Mouse (Mus musculus) testis, adult 2 months (tissue): Measurements from ENCODE around the gene Hist2h2aa1. TPM values are rescaled to one million over a fixed set of nuclear protein-coding genes. Genes with fewer than 3 reads are reported as not detected.
"Not testable (repeated sequence)": the region's sequence is repeated elsewhere in the genome, so short reads cannot be mapped to it uniquely, and the experiment has no call there.

Source experiments
- H3K27ac ChIP-seq: fragments of 200-500 bp; 2 replicates; pipeline ENCODE4 v1.5.1; 2012; ENCODE audit warnings: low read depth, low read length; ENCODE audit not compliant: control insufficient read depth, insufficient read depth
- H3K27me3 ChIP-seq: fragments of 200-500 bp; 2 replicates; pipeline ENCODE4 v1.6.1; 2012; ENCODE audit warnings: mild to moderate bottlenecking, low read length, moderate library complexity; ENCODE audit not compliant: control insufficient read depth, insufficient read depth
- H3K36me3 ChIP-seq: fragments of 200-500 bp; 2 replicates; pipeline ENCODE4 v1.6.1; 2012; ENCODE audit warnings: mild to moderate bottlenecking, low read length; ENCODE audit not compliant: control insufficient read depth, insufficient read depth
- H3K4me1 ChIP-seq: fragments of 200-500 bp; 2 replicates; pipeline ENCODE4 v1.6.1; 2012; ENCODE audit warnings: low read length; ENCODE audit not compliant: control insufficient read depth, insufficient read depth
- H3K4me3 ChIP-seq: fragments of 200-500 bp; 2 replicates; pipeline ENCODE4 v1.5.1; 2012; ENCODE audit warnings: low read depth, mild to moderate bottlenecking, low read length, moderate library complexity, mixed read lengths; ENCODE audit not compliant: control insufficient read depth
- CTCF ChIP-seq: fragments of 200-500 bp; IDR thresholded peaks from 2 replicates; pipeline ENCODE4 v1.5.1; 2012; ENCODE audit warnings: low read depth, mild to moderate bottlenecking, inconsistent platforms, low read length, moderate library complexity; ENCODE audit not compliant: control insufficient read depth, insufficient read depth, insufficient replicate concordance
- POLR2A ChIP-seq: fragments of 200-500 bp; IDR thresholded peaks from 2 replicates; pipeline ENCODE4 v1.6.1; 2012; ENCODE audit warnings: low read depth, mild to moderate bottlenecking, inconsistent platforms, low read length, moderate library complexity; ENCODE audit not compliant: control insufficient read depth
- polyA plus RNA-seq: library from polyadenylated mRNA; depleted of rRNA; stranded (reverse); fragments of >200 nt; gene quantifications from 2 replicates; pipeline ENCODE4 v1.2.3, GENCODE M21; 2012

Gene Hist2h2aa1
- polyA plus RNA-seq, 1 experiment = 1,076 TPM

GRCm38 (mm10) chr3:96199731-96200130 is 45.6 kb upstream of the Hist2h2aa1 start:
- Histone ChIP-seq H3K4me1 (peaks cover 23% of the 10 kb centered on the region), H3K4me3 (no peak overlapping the region), H3K27ac (no peak overlapping the region), H3K27me3 (no peaks in the 10 kb centered on the region), H3K36me3 (no peaks in the 10 kb centered on the region)
- TF ChIP-seq POLR2A (no peak), CTCF (no peak)

DNA sequence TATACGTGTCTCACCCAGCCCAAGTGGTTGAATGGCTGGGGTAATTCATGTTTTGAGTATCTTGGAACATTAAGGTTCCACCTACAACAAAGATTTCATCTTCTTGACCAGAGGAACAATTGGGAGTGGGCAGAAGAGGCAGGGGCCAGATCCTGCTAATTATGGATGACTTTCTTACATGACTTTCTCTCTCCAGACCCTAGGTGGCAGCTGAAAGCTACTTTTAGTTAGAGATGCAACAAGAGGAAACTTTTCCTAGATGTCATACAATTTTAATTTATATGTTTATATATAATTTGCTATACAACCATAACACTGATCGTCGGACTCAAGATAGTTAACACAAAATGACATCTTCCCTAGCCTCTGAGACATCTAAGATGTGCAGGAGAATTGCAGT is 37.5 kb upstream of the Hist2h2aa1 start:
- no peaks in the 10 kb centered on the region for H3K36me3 ChIP-seq
- peak overlapping the region; percentile 49; the same call in 1 of the 2 replicates for H3K4me3 ChIP-seq
- peaks cover 2% of the 10 kb centered on the region for H3K4me1 ChIP-seq
- H3K27me3 ChIP-seq = no peaks in the 10 kb centered on the region
- no peak for TF ChIP-seq POLR2A
- no peak for TF ChIP-seq CTCF
- H3K27ac ChIP-seq = no peak overlapping the region

- H3K27me3 ChIP-seq = no peaks in the 10 kb centered on the region
- peaks cover 2% of the 10 kb centered on the region for H3K4me1 ChIP-seq
- H3K36me3 ChIP-seq = no peaks in the 10 kb centered on the region
- peak overlapping the region; percentile 24 for H3K4me3 ChIP-seq
- no peak overlapping the region for H3K27ac ChIP-seq
- TF ChIP-seq CTCF (peak; percentile 26; the same call in 1 of the 2 replicates), POLR2A (no peak)
Measured at GRCm38 (mm10) chr3:96209242-96209641, 36.1 kb upstream of the Hist2h2aa1 start.

GRCm38 (mm10) chr3:96219191-96219641 is 26.1 kb upstream of the Hist2h2aa1 start:
- Histone ChIP-seq H3K27ac (peak overlapping the region; percentile 83), H3K36me3 (no peaks in the 10 kb centered on the region), H3K4me1 (peaks cover 2% of the 10 kb centered on the region), H3K4me3 (peak overlapping the region; percentile 86), H3K27me3 (no peaks in the 10 kb centered on the region)
- no peak for TF ChIP-seq POLR2A
- no peak for TF ChIP-seq CTCF

DNA sequence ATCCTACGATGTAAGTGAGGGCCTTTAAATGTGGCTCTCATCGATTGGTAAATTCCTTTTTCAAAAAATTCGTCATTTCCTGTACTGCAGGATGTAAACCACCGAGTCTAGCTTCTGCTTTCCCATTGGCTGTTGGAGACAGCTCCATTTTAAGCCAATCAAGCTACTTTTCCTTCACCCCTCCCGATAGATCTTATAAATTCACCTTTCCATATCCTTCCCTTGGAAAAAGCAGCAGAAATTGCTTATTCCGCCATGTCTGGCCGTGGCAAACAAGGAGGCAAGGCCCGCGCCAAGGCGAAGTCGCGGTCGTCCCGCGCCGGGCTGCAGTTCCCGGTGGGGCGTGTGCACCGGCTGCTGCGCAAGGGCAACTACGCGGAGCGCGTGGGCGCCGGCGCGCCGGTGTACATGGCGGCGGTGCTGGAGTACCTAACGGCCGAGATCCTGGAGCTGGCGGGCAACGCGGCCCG is 25.6 kb upstream of the Hist2h2aa1 start, which contains the start of the genes Bola1 and Hist2h2ab:
Bola1 (minus strand) TSS at position 49 of the 470 bp plus-strand sequence.
Hist2h2ab (plus strand) TSS at position 205 of the 470 bp plus-strand sequence.
- TF ChIP-seq POLR2A (peak; percentile 59; the same call in 1 of the 2 replicates), CTCF (no peak)
- H3K4me3 ChIP-seq = peak within 1 kb of the TSS; percentile 86
- peaks cover 2% of the 10 kb centered on the region for H3K4me1 ChIP-seq
- no peaks in the 10 kb centered on the region for H3K27me3 ChIP-seq
- peak within 1 kb of the TSS; percentile 83 for H3K27ac ChIP-seq
- no peaks in the 10 kb centered on the region for H3K36me3 ChIP-seq

GRCm38 (mm10) chr3:96220131-96220764 is 25.0 kb upstream of the Hist2h2aa1 start:
- H3K4me3 ChIP-seq = peak overlapping the region; percentile 86
- not testable (repeated sequence) for H3K4me1 ChIP-seq, H3K27me3 ChIP-seq, H3K36me3 ChIP-seq
- peak; percentile 64 for TF ChIP-seq POLR2A
- peak overlapping the region; percentile 83 for H3K27ac ChIP-seq

- TF ChIP-seq CTCF (no peak), POLR2A (0 out of 2 replicates have a peak, but pooled peaks have one; percentile 54)
- H3K4me1 ChIP-seq = peaks cover 2% of the 10 kb centered on the region
- peak within 1 kb of the TSS; percentile 83 for H3K27ac ChIP-seq
Measured at GRCm38 (mm10) chr3:96220765-96221639, 24.3 kb upstream of the Hist2h2aa1 start, which contains the start of the genes Hist2h2ac and Hist2h2be. Gene Hist2h2ac (minus strand): TSS chr3:96220880. Gene Hist2h2be (plus strand): TSS chr3:96221119.

More at GRCm38 (mm10) chr3:96220765-96221639, 24.3 kb upstream of the Hist2h2aa1 start, which contains the start of the genes Hist2h2ac and Hist2h2be:
- H3K27me3 ChIP-seq = no peaks in the 10 kb centered on the region
- H3K4me3 ChIP-seq = peak within 1 kb of the TSS; percentile 86
- no peaks in the 10 kb centered on the region for H3K36me3 ChIP-seq
